In the genomic region with DNA sequence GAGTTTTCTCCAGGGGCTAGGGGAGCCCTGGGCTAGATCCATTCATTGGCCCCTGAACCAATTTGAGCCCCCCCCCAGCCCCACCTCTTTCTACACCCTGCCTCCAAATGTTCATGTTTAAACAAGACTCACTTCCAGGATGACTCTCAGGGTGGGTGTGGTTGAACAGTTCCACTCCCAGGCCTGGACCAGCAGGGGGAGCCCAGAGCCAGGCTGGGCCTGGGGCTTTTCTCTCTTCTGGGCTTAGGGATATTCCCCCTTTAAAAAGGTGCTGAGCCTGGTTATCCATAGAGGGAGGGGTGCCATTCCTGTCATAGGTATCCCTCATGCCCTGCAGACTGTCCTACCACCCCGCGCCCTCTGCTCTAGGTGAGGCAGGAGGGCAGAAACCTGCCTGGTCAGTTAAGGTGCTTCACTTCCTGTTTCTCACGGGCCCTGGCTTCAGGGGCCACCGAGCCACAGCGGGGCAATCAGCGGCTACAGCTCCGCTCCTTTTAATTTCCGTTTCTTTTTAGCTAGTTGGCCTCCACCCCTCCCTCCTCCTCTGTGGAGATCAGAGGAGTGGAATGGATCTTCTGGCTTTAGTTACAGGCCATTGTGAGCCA, we compare ENCODE assay signal across 10 mouse cellular contexts. TPM values are rescaled to one million over a fixed set of nuclear protein-coding genes. Genes with fewer than 3 reads are reported as not detected.
DNase-seq lines count a peak whose midpoint lies in the region; ATAC-seq and TF ChIP-seq lines count a peak whose summit lies in the region.
"Had no signal": no experiment of that assay in that cellular context is flagged by ENCODE, and none has a peak within 500 bp of the region (broad histone marks: within the 10 kb centered on the region; RNA-seq: fewer than 3 reads in every experiment).

No protein-coding gene starts in this region.

- DNase-seq in left cerebral cortex, adult 2 months (ENCODE audit: extremely low spot score in 1 of 2, low spot score in 2 of 2), result no peak
- no peak for DNase-seq in left cerebral cortex, postnatal 25 days (ENCODE audit: low spot score in 2 of 2)
- peak; percentile 36 for DNase-seq in CD4-positive helper T cell, adult 2 months (ENCODE audit: low read depth, low spot score)
- peak; percentile 48 for DNase-seq in MEL (ENCODE audit: low read depth, low spot score)
- DNase-seq in liver, embryonic 14.5 days (ENCODE audit: low read depth in 3 of 3, low spot score in 3 of 3), result no peak
- DNase-seq: adrenal gland, adult 2 months had no signal

- WGBS in liver, embryonic 14.5 days (ENCODE audit: insufficient replicate concordance), result 8% methylated on average over 8 of the region's 8 CpGs
- 62% methylated on average over 8 of the region's 8 CpGs for WGBS in midbrain, embryonic 16.5 days

- peaks cover 0 to 12% of the 10 kb centered on the region in 2 experiments; a peak in 2 of 4 replicates for H3K36me3 ChIP-seq in MEL (ENCODE audit: control insufficient read depth in 1 of 2, insufficient read depth in 2 of 2, low read length in 2 of 2)
- no peaks in the 10 kb centered on the region for H3K36me3 ChIP-seq in liver, embryonic 14.5 days (replicated peaks; ENCODE audit: control insufficient read depth, insufficient read depth, low read depth)
- peaks cover 8% of the 10 kb centered on the region; the same call in 1 of the 2 replicates for H3K36me3 ChIP-seq in midbrain, embryonic 16.5 days (ENCODE audit: control insufficient read depth, insufficient read depth, low read length)
- H3K36me3 ChIP-seq: embryonic facial prominence, embryonic 13.5 days; midbrain, embryonic 10.5 days had no signal

- TF ChIP-seq RAD21 in MEL (IDR thresholded peaks at IDR 0.05; ENCODE audit: low read depth, low read length), result no peak

- peaks cover 14 to 21% of the 10 kb centered on the region in 2 experiments for H3K4me1 ChIP-seq in MEL (ENCODE audit: control insufficient read depth in 1 of 2, insufficient read depth in 2 of 2, low read length in 2 of 2)
- H3K4me1 ChIP-seq in liver, embryonic 14.5 days (replicated peaks; ENCODE audit: control insufficient read depth in 2 of 2, insufficient read depth in 2 of 2, low read length in 1 of 2), result peaks cover 0 to 6% of the 10 kb centered on the region in 2 experiments; a peak in 2 of 4 replicates
- peaks cover 8% of the 10 kb centered on the region; the same call in 1 of the 2 replicates for H3K4me1 ChIP-seq in midbrain, embryonic 16.5 days (ENCODE audit: control insufficient read depth, insufficient read depth, low read length)

- no peaks in the 10 kb centered on the region for H3K79me2 ChIP-seq in MEL (ENCODE audit: control insufficient read depth, insufficient read depth, low read length, poor library complexity)

- TF ChIP-seq POLR2A in MEL (IDR thresholded peaks at IDR 0.05; ENCODE audit: control insufficient read depth in 1 of 2, insufficient read depth in 1 of 2, low read depth in 1 of 2, low read length in 2 of 2, poor library complexity in 1 of 2), result no peak

- intact Hi-C loops in left cerebral cortex, adult 2 months (cut with DNase I), result no loop called here
- intact Hi-C loops in left cerebral cortex, postnatal 25 days (cut with DNase I), result no loop called here

- no peak for ATAC-seq in liver, embryonic 14.5 days (ENCODE audit: insufficient read depth)
- no peak for ATAC-seq in monocyte, adult 5-6 weeks (replicated peaks; ENCODE audit: insufficient number of reproducible peaks, low FRiP score, low TSS enrichment, poor library complexity, severe bottlenecking)
- ATAC-seq in midbrain, embryonic 16.5 days, result no peak

- no peak overlapping the region for H3K4me3 ChIP-seq in left cerebral cortex, adult 2 months
- no peak overlapping the region for H3K4me3 ChIP-seq in MEL (ENCODE audit: control insufficient read depth in 1 of 2, insufficient read depth in 1 of 2, low read depth in 2 of 2, low read length in 2 of 2)
- no peak overlapping the region for H3K4me3 ChIP-seq in liver, embryonic 14.5 days (ENCODE audit: insufficient read depth in 1 of 2, low read depth in 2 of 2, low read length in 2 of 2)
- H3K4me3 ChIP-seq in midbrain, embryonic 16.5 days (ENCODE audit: low read depth, low read length), result no peak overlapping the region
- H3K4me3 ChIP-seq: embryonic facial prominence, embryonic 13.5 days; midbrain, embryonic 10.5 days had no signal

- no peak overlapping the region for H3K4me2 ChIP-seq in liver, embryonic 14.5 days (ENCODE audit: low read depth)
- no peak overlapping the region for H3K4me2 ChIP-seq in midbrain, embryonic 16.5 days (ENCODE audit: low read length)
- H3K4me2 ChIP-seq: embryonic facial prominence, embryonic 13.5 days had no signal

- H3K9ac ChIP-seq in MEL (ENCODE audit: control insufficient read depth, low read depth, low read length, poor library complexity, severe bottlenecking), result no peak overlapping the region
- no peak overlapping the region for H3K9ac ChIP-seq in liver, embryonic 14.5 days (replicated peaks)
- no peak overlapping the region for H3K9ac ChIP-seq in midbrain, embryonic 16.5 days (ENCODE audit: low read depth, low read length)
- H3K9ac ChIP-seq: embryonic facial prominence, embryonic 13.5 days had no signal

- H3K9me3 ChIP-seq in MEL (replicated peaks; ENCODE audit: insufficient read depth, low read length), result no peaks in the 10 kb centered on the region
- H3K9me3 ChIP-seq in liver, embryonic 14.5 days (ENCODE audit: control insufficient read depth, low read length), result no peaks in the 10 kb centered on the region
- H3K9me3 ChIP-seq in midbrain, embryonic 16.5 days (replicated peaks; ENCODE audit: control insufficient read depth, low read length, poor library complexity, severe bottlenecking), result no peaks in the 10 kb centered on the region
- H3K9me3 ChIP-seq: embryonic facial prominence, embryonic 13.5 days; midbrain, embryonic 10.5 days had no signal

- no peak for TF ChIP-seq EP300 in MEL (IDR thresholded peaks at IDR 0.05; ENCODE audit: low read depth in 1 of 2, low read length in 2 of 2)
- no peak for TF ChIP-seq EP300 in liver, embryonic 14.5 days (IDR thresholded peaks at IDR 0.05; ENCODE audit: low read depth)

- peak; percentile 43 for TF ChIP-seq CTCF in left cerebral cortex, adult 2 months (IDR thresholded peaks at IDR 0.05)
- peak; percentile 10 to 51 (median 30); a peak in 4 of 6 replicates for TF ChIP-seq CTCF in MEL (IDR thresholded peaks at IDR 0.05 in 2 of 3, conservative IDR thresholded peaks at IDR 0.05 in 1 of 3; ENCODE audit: control insufficient read depth in 1 of 3, insufficient read depth in 1 of 3, low read depth in 2 of 3, low read length in 3 of 3, poor library complexity in 1 of 3, severe bottlenecking in 1 of 3)
- TF ChIP-seq CTCF in liver, embryonic 14.5 days (IDR thresholded peaks at IDR 0.05; ENCODE audit: low read depth), result peak; percentile 74

- no peak overlapping the region for H3K27ac ChIP-seq in left cerebral cortex, adult 2 months
- H3K27ac ChIP-seq in MEL (ENCODE audit: control insufficient read depth, low read depth, low read length), result no peak overlapping the region
- H3K27ac ChIP-seq in liver, embryonic 14.5 days, result no peak overlapping the region
- H3K27ac ChIP-seq in midbrain, embryonic 16.5 days (ENCODE audit: low read length), result no peak overlapping the region
- H3K27ac ChIP-seq: embryonic facial prominence, embryonic 13.5 days; midbrain, embryonic 10.5 days had no signal

- H3K27me3 ChIP-seq in MEL (ENCODE audit: control insufficient read depth in 1 of 2, insufficient read depth in 2 of 2, low read length in 2 of 2), result no peaks in the 10 kb centered on the region
- no peaks in the 10 kb centered on the region; the same call in 1 of the 2 replicates for H3K27me3 ChIP-seq in liver, embryonic 14.5 days (ENCODE audit: control insufficient read depth, insufficient read depth, low read length)
- H3K27me3 ChIP-seq in midbrain, embryonic 16.5 days (ENCODE audit: control insufficient read depth, insufficient read depth, low read depth, low read length), result no peaks in the 10 kb centered on the region
- H3K27me3 ChIP-seq: embryonic facial prominence, embryonic 13.5 days had no signal

TF ChIP-seq in MEL, 35 proteins besides CTCF, POLR2A, EP300 and RAD21:
- no peak for TF ChIP-seq JUND (IDR thresholded peaks at IDR 0.05; ENCODE audit: low read depth, low read length)
- no peak for TF ChIP-seq MEF2A (IDR thresholded peaks at IDR 0.05; ENCODE audit: extremely low read depth, insufficient replicate concordance, low read depth, low read length, poor library complexity, severe bottlenecking)

RNA-seq across cellular contexts. Expression of a gene that starts 49.6 kb away (rescaled TPM):
- total RNA-seq in left cerebral cortex, adult 2 months (2021), result 100 to 1,000 TPM; 267 to 315 TPM
- 100 to 1,000 TPM; 263 to 318 TPM for total RNA-seq in left cerebral cortex, postnatal 25 days (2021)
- 7.6 and 7.7 TPM in 2 replicates for total RNA-seq in MEL (2012; rRNA removed)
- 10 to 100 TPM in 1 of 2 experiments, not detected in 1; 42.6 TPM for polyA plus RNA-seq in MEL (2012; ENCODE audit: insufficient read depth in 1 of 2, insufficient read length in 2 of 2, low read depth in 1 of 2, low replicate concordance in 2 of 2, missing spikeins in 1 of 2)
- polyA plus RNA-seq in liver, embryonic 14.5 days (2012; rRNA removed), result 2.7 and 3.1 TPM in 2 replicates
- 1.6 and 1.7 TPM in 2 replicates for polyA plus RNA-seq in liver, embryonic 14.5 days (2014; fragmentation: Nextera tagmentation; extraction: Ambion mirVana)
- 2.3 to 5.5 TPM (median 3.0 TPM) in 3 replicates for total RNA-seq in monocyte, adult 5-6 weeks (2017)
- 83.0 and 105 TPM in 2 replicates for polyA plus RNA-seq in midbrain, embryonic 16.5 days (2015; fragmentation: Nextera tagmentation; extraction: Ambion mirVana)

Comparison
In these comparisons a context has a peak if more than half of its experiments do, and no peak if none do; other contexts are left out.
1. DNase-seq: peak in CD4-positive helper T cell, adult 2 months (single experiment) and MEL (single experiment); none in left cerebral cortex, adult 2 months (0 of 2), left cerebral cortex, postnatal 25 days (0 of 2) and liver, embryonic 14.5 days (0 of 3).
2. RNA of a gene that starts 49.6 kb away (total RNA-seq): 263 to 318 TPM in left cerebral cortex, postnatal 25 days and 267 to 315 TPM in left cerebral cortex, adult 2 months; 7.6 to 7.7 TPM in MEL and 2.3 to 5.5 TPM in monocyte, adult 5-6 weeks; every median in the first group is over 10 times any median in the second.
3. Peak in every context shown above with its lines, with median percentiles within 50 percentile points of each other: CTCF ChIP-seq.